Mouse (Mus musculus) lung, adult 2 months (tissue): ENCODE data around the gene Btk. TPM values are rescaled to one million over a fixed set of nuclear protein-coding genes. Genes with fewer than 3 reads are reported as not detected.

Experiments used
- DNase-seq: peaks from one replicate; pipeline ENCODE4 v3.0.0; 2022
- H3K4me1 ChIP-seq: fragments of 200-500 bp; 2 replicates; pipeline ENCODE4 v1.6.1; 2011; ENCODE audit warnings: low read length; ENCODE audit not compliant: control insufficient read depth, insufficient read depth
- H3K4me3 ChIP-seq: fragments of 200-500 bp; replicated peaks from 2 replicates; pipeline ENCODE3; 2011; ENCODE audit warnings: low read depth, mild to moderate bottlenecking, control low read depth, low read length; ENCODE audit errors: extremely low read depth
- CTCF ChIP-seq: fragments of 200-500 bp; IDR thresholded peaks from 2 replicates; pipeline ENCODE4 v1.5.1; 2011; ENCODE audit warnings: mild to moderate bottlenecking, low read length, control low read depth; ENCODE audit not compliant: insufficient read depth
- POLR2A ChIP-seq: fragments of 200-500 bp; IDR thresholded peaks from 2 replicates; pipeline ENCODE4 v1.6.1; 2011; ENCODE audit warnings: low read depth, mild to moderate bottlenecking, control low read depth, low read length, borderline replicate concordance; ENCODE audit errors: extremely low read depth
- WGBS: fragments of 180-500 bp; shearing (Covaris S2); methylation state at CpG from one replicate; pipeline ENCODE4 v1.1.7; 2018; 5-methylcytosine and 5-hydroxymethylcytosine counted together
- polyA plus RNA-seq: library from polyadenylated mRNA; depleted of rRNA; stranded (reverse); fragments of >200 nt; gene quantifications from 2 replicates; pipeline ENCODE4 v1.2.3, GENCODE M21; 2012

Gene Btk
- polyA plus RNA-seq, 1 experiment: 3.3 TPM

- WGBS: 38% methylated on average over 4 of the region's 4 CpGs
- TF ChIP-seq CTCF (no peak), POLR2A (no peak)
- Histone ChIP-seq H3K4me1 (no peaks in the 10 kb centered on the region), H3K4me3 (no peak overlapping the region)
- DNase-seq: no peak
These were observed 26.1 kb upstream of the Btk start for GRCm38 (mm10) chrX:134609472-134609871.

- 25% methylated on average over 43 of the region's 43 CpGs for WGBS
- TF ChIP-seq POLR2A: no peak
- TF ChIP-seq CTCF: no peak
- peak overlapping the region; percentile 89 for H3K4me3 ChIP-seq
- peaks cover 2% of the 10 kb centered on the region; the same call in 1 of the 2 replicates for H3K4me1 ChIP-seq
- DNase-seq: no peak
These were observed 18.2 kb upstream of the Btk start for GRCm38 (mm10) chrX:134601380-134602120.

- H3K4me1 ChIP-seq: peaks cover 2% of the 10 kb centered on the region; the same call in 1 of the 2 replicates
- DNase-seq: peak; percentile 86
- peak within 1 kb of the TSS; percentile 95 for H3K4me3 ChIP-seq
- TF ChIP-seq POLR2A (peak; percentile 60; the same call in 1 of the 2 replicates), CTCF (no peak)
- WGBS: 28% methylated on average over 33 of the region's 33 CpGs
These were observed 17.4 kb upstream of the Btk start, which contains the start of the genes Gla and Hnrnph2 for GRCm38 (mm10) chrX:134600659-134601379. Gla (minus strand) TSS chrX:134601125. Hnrnph2 (plus strand) TSS chrX:134601179.

GRCm38 (mm10) chrX:134599922-134600565 is 16.7 kb upstream of the Btk start:
- WGBS: 33% methylated on average over 10 of the region's 10 CpGs
- no peak for DNase-seq
- Histone ChIP-seq H3K4me3 (no peak overlapping the region), H3K4me1 (peaks cover 2% of the 10 kb centered on the region; the same call in 1 of the 2 replicates)
- TF ChIP-seq CTCF (no peak), POLR2A (no peak)

GRCm38 (mm10) chrX:134589836-134590235 is 6.5 kb upstream of the Btk start:
- WGBS: 54% methylated on average over 5 of the region's 5 CpGs
- DNase-seq: no peak
- no peaks in the 10 kb centered on the region for H3K4me1 ChIP-seq

GRCm38 (mm10) chrX:134588997-134589396 is 5.6 kb upstream of the Btk start:
- no peaks in the 10 kb centered on the region for H3K4me1 ChIP-seq
- no peak overlapping the region for H3K4me3 ChIP-seq
- WGBS: 85% methylated on average over 3 of the region's 3 CpGs
- no peak for DNase-seq
- TF ChIP-seq POLR2A (no peak), CTCF (no peak)

More at GRCm38 (mm10) chrX:134589836-134590235, 6.5 kb upstream of the Btk start:
- H3K4me3 ChIP-seq: no peak overlapping the region
- TF ChIP-seq POLR2A: no peak
- no peak for TF ChIP-seq CTCF

- DNase-seq: no peak
- Histone ChIP-seq H3K4me1 (no peaks in the 10 kb centered on the region), H3K4me3 (no peak overlapping the region)
- no peak for TF ChIP-seq CTCF
- TF ChIP-seq POLR2A: no peak
- 71% methylated on average over 4 of the region's 4 CpGs for WGBS
These were observed 4.9 kb upstream of the Btk start for GRCm38 (mm10) chrX:134588261-134588660.

- WGBS: 49% methylated on average over 8 of the region's 8 CpGs
- Histone ChIP-seq H3K4me3 (peak overlapping the region; percentile 72), H3K4me1 (no peaks in the 10 kb centered on the region)
- no peak for DNase-seq
- no peak for TF ChIP-seq CTCF
- no peak for TF ChIP-seq POLR2A
These were observed 3.1 kb upstream of the Btk start for GRCm38 (mm10) chrX:134586447-134586846.
